Mouse (Mus musculus): ENCODE measurements around the gene Bpifa6. TPM values are rescaled to one million over a fixed set of nuclear protein-coding genes. Genes with fewer than 3 reads are reported as not detected.

Bpifa6 gene
- polyA plus RNA-seq, 2 experiments = not detected

GRCm38 (mm10) chr2:153937843-153938242 lies 36.9 kb upstream of the Bpifa6 start, which contains the start of gene Bpifb4:
Bpifb4 (plus strand) TSS chr2:153938212.
- TF ChIP-seq EP300 (IDR thresholded peaks at IDR 0.05; ENCODE audit: low read depth) = no peak
- no peak for TF ChIP-seq CTCF (IDR thresholded peaks at IDR 0.05; ENCODE audit: low read depth)
- H3K9ac ChIP-seq (replicated peaks) = no peak within 1 kb of the TSS
- WGBS (ENCODE audit: insufficient replicate concordance) = 21% methylated on average over 5 of the region's 5 CpGs
- ATAC-seq (ENCODE audit: insufficient read depth) = no peak
- no peaks in the 10 kb centered on the region for H3K27me3 ChIP-seq (ENCODE audit: control insufficient read depth, insufficient read depth, low read length)
- DNase-seq (ENCODE audit: low read depth in 3 of 3, low spot score in 3 of 3) = no peak
- H3K4me2 ChIP-seq (ENCODE audit: low read depth) = no peak within 1 kb of the TSS
- no peak within 1 kb of the TSS for H3K4me3 ChIP-seq (ENCODE audit: insufficient read depth in 1 of 2, low read depth in 2 of 2, low read length in 2 of 2)
- no peaks in the 10 kb centered on the region for H3K36me3 ChIP-seq (replicated peaks; ENCODE audit: control insufficient read depth, insufficient read depth, low read depth)
- no peaks in the 10 kb centered on the region for H3K4me1 ChIP-seq (replicated peaks; ENCODE audit: control insufficient read depth in 2 of 2, insufficient read depth in 2 of 2, low read length in 1 of 2)
- H3K9me3 ChIP-seq (ENCODE audit: control insufficient read depth, low read length) = no peaks in the 10 kb centered on the region
- H3K27ac ChIP-seq = no peak within 1 kb of the TSS

DNA sequence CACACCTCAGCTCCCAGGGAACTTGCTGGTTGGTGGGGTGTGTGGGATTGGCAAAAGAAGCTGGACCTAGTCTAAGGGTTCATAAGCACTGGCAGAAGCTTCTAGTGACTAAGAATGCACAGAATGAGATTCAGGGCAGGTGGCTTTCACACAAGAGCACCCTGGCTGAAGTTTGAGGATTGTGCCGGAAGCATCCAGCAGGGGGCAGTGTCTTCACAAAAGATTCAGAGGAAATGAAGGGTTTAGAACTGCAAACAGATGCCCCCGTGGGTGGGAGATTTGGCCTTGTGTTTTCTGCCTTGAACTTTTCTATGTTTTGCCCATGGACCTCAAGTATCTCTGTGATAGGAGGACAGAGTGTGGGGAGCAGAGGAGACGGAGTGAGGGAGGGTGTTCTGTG lies 31.2 kb upstream of the Bpifa6 start:
- Histone ChIP-seq H3K9ac (replicated peaks) (no peak overlapping the region), H3K27ac (no peak overlapping the region), H3K9me3 (ENCODE audit: control insufficient read depth, low read length) (no peaks in the 10 kb centered on the region), H3K4me1 (replicated peaks; ENCODE audit: control insufficient read depth in 2 of 2, insufficient read depth in 2 of 2, low read length in 1 of 2) (no peaks in the 10 kb centered on the region), H3K4me3 (ENCODE audit: insufficient read depth in 1 of 2, low read depth in 2 of 2, low read length in 2 of 2) (no peak overlapping the region), H3K36me3 (replicated peaks; ENCODE audit: control insufficient read depth, insufficient read depth, low read depth) (no peaks in the 10 kb centered on the region), H3K27me3 (ENCODE audit: control insufficient read depth, insufficient read depth, low read length) (no peaks in the 10 kb centered on the region), H3K4me2 (ENCODE audit: low read depth) (no peak overlapping the region)
- TF ChIP-seq CTCF (IDR thresholded peaks at IDR 0.05; ENCODE audit: low read depth) (peak; percentile 80), EP300 (IDR thresholded peaks at IDR 0.05; ENCODE audit: low read depth) (no peak)
- 30% methylated on average over 3 of the region's 3 CpGs for WGBS (ENCODE audit: insufficient replicate concordance)
- DNase-seq (ENCODE audit: low read depth in 3 of 3, low spot score in 3 of 3) (peak in 2 of 3 experiments; percentile 20 to 22), ATAC-seq (ENCODE audit: insufficient read depth) (no peak)

- no peak overlapping the region for H3K4me3 ChIP-seq (ENCODE audit: insufficient read depth in 1 of 2, low read depth in 2 of 2, low read length in 2 of 2)
- no peaks in the 10 kb centered on the region for H3K9me3 ChIP-seq (ENCODE audit: control insufficient read depth, low read length)
- H3K4me2 ChIP-seq (ENCODE audit: low read depth) = no peak overlapping the region
- no peaks in the 10 kb centered on the region for H3K27me3 ChIP-seq (ENCODE audit: control insufficient read depth, insufficient read depth, low read length)
- H3K27ac ChIP-seq = no peak overlapping the region
- ATAC-seq (ENCODE audit: insufficient read depth) (peak; percentile 21; the same call in 1 of the 2 replicates), DNase-seq (ENCODE audit: low read depth in 3 of 3, low spot score in 3 of 3) (no peak)
- 48% methylated on average over 8 of the region's 8 CpGs for WGBS (ENCODE audit: insufficient replicate concordance)
- no peaks in the 10 kb centered on the region for H3K4me1 ChIP-seq (replicated peaks; ENCODE audit: control insufficient read depth in 2 of 2, insufficient read depth in 2 of 2, low read length in 1 of 2)
- H3K9ac ChIP-seq (replicated peaks) = no peak overlapping the region
- TF ChIP-seq CTCF (IDR thresholded peaks at IDR 0.05; ENCODE audit: low read depth) = no peak
- no peak for TF ChIP-seq EP300 (IDR thresholded peaks at IDR 0.05; ENCODE audit: low read depth)
- no peaks in the 10 kb centered on the region for H3K36me3 ChIP-seq (replicated peaks; ENCODE audit: control insufficient read depth, insufficient read depth, low read depth)
Observed at GRCm38 (mm10) chr2:153944567-153944966, 30.2 kb upstream of the Bpifa6 start.

DNA sequence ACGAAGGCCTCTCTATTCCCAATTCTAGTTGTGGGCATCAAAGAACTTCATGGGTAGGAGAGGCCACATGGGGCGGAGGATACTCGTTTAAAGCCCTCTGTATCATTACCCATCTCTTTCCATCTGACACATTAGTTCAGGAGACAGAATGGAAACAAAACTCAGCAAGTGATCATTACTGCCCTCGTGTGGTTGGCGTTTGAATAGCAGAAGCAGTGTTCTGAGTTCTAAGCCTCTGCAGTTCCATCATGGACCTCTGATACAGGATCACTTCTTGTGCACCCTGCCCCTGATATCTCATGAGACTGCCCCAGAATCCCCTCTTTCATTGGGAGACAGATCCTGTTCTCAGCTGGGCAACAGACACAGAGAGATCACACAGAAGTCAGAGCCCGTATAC lies 21.8 kb upstream of the Bpifa6 start:
- DNase-seq (ENCODE audit: low read depth in 3 of 3, low spot score in 3 of 3) (peak in 1 of 3 experiments; percentile 16), ATAC-seq (ENCODE audit: insufficient read depth) (no peak)
- Histone ChIP-seq H3K4me2 (ENCODE audit: low read depth) (no peak overlapping the region), H3K4me1 (replicated peaks; ENCODE audit: control insufficient read depth in 2 of 2, insufficient read depth in 2 of 2, low read length in 1 of 2) (no peaks in the 10 kb centered on the region), H3K36me3 (replicated peaks; ENCODE audit: control insufficient read depth, insufficient read depth, low read depth) (no peaks in the 10 kb centered on the region), H3K9ac (replicated peaks) (no peak overlapping the region), H3K4me3 (ENCODE audit: insufficient read depth in 1 of 2, low read depth in 2 of 2, low read length in 2 of 2) (no peak overlapping the region), H3K9me3 (ENCODE audit: control insufficient read depth, low read length) (no peaks in the 10 kb centered on the region), H3K27ac (no peak overlapping the region), H3K27me3 (ENCODE audit: control insufficient read depth, insufficient read depth, low read length) (no peaks in the 10 kb centered on the region)
- 19% methylated on average over 6 of the region's 6 CpGs for WGBS (ENCODE audit: insufficient replicate concordance)
- TF ChIP-seq EP300 (IDR thresholded peaks at IDR 0.05; ENCODE audit: low read depth) (no peak), CTCF (IDR thresholded peaks at IDR 0.05; ENCODE audit: low read depth) (peak; percentile 72)

DNA sequence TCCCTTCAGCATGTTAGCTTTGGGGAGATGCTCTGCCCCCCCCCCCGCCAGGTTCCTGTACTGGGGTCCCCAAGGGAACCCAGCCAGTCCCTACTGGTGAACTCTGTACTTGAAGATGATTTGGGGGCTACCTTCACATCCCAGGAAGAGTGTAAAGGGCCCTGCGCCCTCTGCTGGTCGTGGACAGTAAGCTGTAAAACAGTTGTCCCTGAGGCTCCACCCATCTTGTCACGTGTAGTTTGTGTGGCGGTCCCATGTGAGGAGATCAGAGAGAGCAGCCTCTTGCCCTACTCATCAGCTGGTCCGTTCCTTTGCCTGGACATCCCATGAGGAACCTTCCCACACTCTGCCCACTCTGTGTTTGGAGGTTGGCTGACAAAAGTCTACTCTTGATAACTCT lies 20.9 kb upstream of the Bpifa6 start:
- Histone ChIP-seq H3K27me3 (ENCODE audit: control insufficient read depth, insufficient read depth, low read length) (no peaks in the 10 kb centered on the region), H3K4me3 (ENCODE audit: insufficient read depth in 1 of 2, low read depth in 2 of 2, low read length in 2 of 2) (no peak overlapping the region), H3K36me3 (replicated peaks; ENCODE audit: control insufficient read depth, insufficient read depth, low read depth) (no peaks in the 10 kb centered on the region), H3K4me1 (replicated peaks; ENCODE audit: control insufficient read depth in 2 of 2, insufficient read depth in 2 of 2, low read length in 1 of 2) (no peaks in the 10 kb centered on the region), H3K27ac (no peak overlapping the region), H3K4me2 (ENCODE audit: low read depth) (no peak overlapping the region), H3K9me3 (ENCODE audit: control insufficient read depth, low read length) (no peaks in the 10 kb centered on the region), H3K9ac (replicated peaks) (no peak overlapping the region)
- 8% methylated on average over 6 of the region's 6 CpGs for WGBS (ENCODE audit: insufficient replicate concordance)
- DNase-seq (ENCODE audit: low read depth in 3 of 3, low spot score in 3 of 3) (peak; percentile 34 to 41 (median 40)), ATAC-seq (ENCODE audit: insufficient read depth) (no peak)
- TF ChIP-seq CTCF (IDR thresholded peaks at IDR 0.05; ENCODE audit: low read depth) (peak; percentile 80), EP300 (IDR thresholded peaks at IDR 0.05; ENCODE audit: low read depth) (no peak)

Data from liver, embryonic 14.5 days (tissue).